Mouse (Mus musculus): ENCODE measurements around the gene Esyt2. TPM values are rescaled to one million over a fixed set of nuclear protein-coding genes. Genes with fewer than 3 reads are reported as not detected.
A peak's percentile ranks its signal among the peaks of the same experiment; 100 is the strongest.

Esyt2 gene
- total RNA-seq (2021) = 10 to 100 TPM; 61.2 to 73.0 TPM
- long read RNA-seq, experiment 1, full-length matches to known transcripts = 16 of 21 reads
- long read RNA-seq, experiment 1, partial matches to known transcripts = 1 of 21 reads
- long read RNA-seq, experiment 1, other reads (novel, unspliced or antisense) = 4 of 21 reads
- long read RNA-seq, experiment 2, full-length matches to known transcripts = 24 of 40 reads
- long read RNA-seq, experiment 2, partial matches to known transcripts = 2 of 40 reads
- long read RNA-seq, experiment 2, other reads (novel, unspliced or antisense) = 14 of 40 reads

- DNase-seq (ENCODE audit: low spot score in 2 of 2) = peak; percentile 100
- Histone ChIP-seq H3K27ac (peak within 1 kb of the TSS; percentile 97), H3K4me3 (peak within 1 kb of the TSS; percentile 97)
- peak; percentile 71 for TF ChIP-seq CTCF (conservative IDR thresholded peaks at IDR 0.05)
Measured at GRCm38 (mm10) chr12:116280653-116281364, at the start of gene Esyt2. TSS of gene Esyt2 (plus strand) at chr12:116281196.

GRCm38 (mm10) chr12:116231612-116232011 is 49.4 kb upstream of the Esyt2 start:
- TF ChIP-seq CTCF (conservative IDR thresholded peaks at IDR 0.05) = no peak
- Histone ChIP-seq H3K4me3 (no peak overlapping the region; the same call in 1 of the 2 replicates), H3K27ac (no peak overlapping the region)
- no peak for DNase-seq (ENCODE audit: low spot score in 2 of 2)

GRCm38 (mm10) chr12:116232061-116232460 is 48.9 kb upstream of the Esyt2 start:
- H3K4me3 ChIP-seq = no peak overlapping the region
- H3K27ac ChIP-seq = no peak overlapping the region
- no peak for DNase-seq (ENCODE audit: low spot score in 2 of 2)
- TF ChIP-seq CTCF (conservative IDR thresholded peaks at IDR 0.05) = no peak

GRCm38 (mm10) chr12:116235356-116235755 is 45.6 kb upstream of the Esyt2 start:
- DNase-seq (ENCODE audit: low spot score in 2 of 2) = no peak
- peak; percentile 56 for TF ChIP-seq CTCF (conservative IDR thresholded peaks at IDR 0.05)
- Histone ChIP-seq H3K27ac (no peak overlapping the region), H3K4me3 (no peak overlapping the region)

- Histone ChIP-seq H3K4me3 (no peak overlapping the region), H3K27ac (no peak overlapping the region)
- TF ChIP-seq CTCF (conservative IDR thresholded peaks at IDR 0.05) = no peak
- no peak for DNase-seq (ENCODE audit: low spot score in 2 of 2)
Measured at GRCm38 (mm10) chr12:116236658-116237057, 44.3 kb upstream of the Esyt2 start.

- no peak overlapping the region for H3K27ac ChIP-seq
- no peak for TF ChIP-seq CTCF (conservative IDR thresholded peaks at IDR 0.05)
- no peak overlapping the region for H3K4me3 ChIP-seq
- DNase-seq (ENCODE audit: low spot score in 2 of 2) = no peak
Measured at GRCm38 (mm10) chr12:116238370-116238769, 42.6 kb upstream of the Esyt2 start.

GRCm38 (mm10) chr12:116238803-116239202 is 42.2 kb upstream of the Esyt2 start:
- Histone ChIP-seq H3K27ac (no peak overlapping the region), H3K4me3 (no peak overlapping the region)
- DNase-seq (ENCODE audit: low spot score in 2 of 2) = no peak
- no peak for TF ChIP-seq CTCF (conservative IDR thresholded peaks at IDR 0.05)

GRCm38 (mm10) chr12:116244601-116245000 is 36.4 kb upstream of the Esyt2 start:
- DNase-seq (ENCODE audit: low spot score in 2 of 2) = peak in 1 of 2 experiments; percentile 16
- no peak overlapping the region for H3K27ac ChIP-seq
- TF ChIP-seq CTCF (conservative IDR thresholded peaks at IDR 0.05) = no peak
- no peak overlapping the region for H3K4me3 ChIP-seq

- TF ChIP-seq CTCF (conservative IDR thresholded peaks at IDR 0.05) = no peak
- no peak for DNase-seq (ENCODE audit: low spot score in 2 of 2)
- Histone ChIP-seq H3K4me3 (no peak overlapping the region), H3K27ac (no peak overlapping the region)
Measured at GRCm38 (mm10) chr12:116254652-116255051, 26.3 kb upstream of the Esyt2 start.

GRCm38 (mm10) chr12:116255636-116256035 is 25.4 kb upstream of the Esyt2 start:
- Histone ChIP-seq H3K27ac (no peak overlapping the region), H3K4me3 (no peak overlapping the region)
- DNase-seq (ENCODE audit: low spot score in 2 of 2) = no peak
- TF ChIP-seq CTCF (conservative IDR thresholded peaks at IDR 0.05) = no peak

GRCm38 (mm10) chr12:116258321-116258720 is 22.7 kb upstream of the Esyt2 start:
- TF ChIP-seq CTCF (conservative IDR thresholded peaks at IDR 0.05) = no peak
- DNase-seq (ENCODE audit: low spot score in 2 of 2) = no peak
- H3K4me3 ChIP-seq = no peak overlapping the region
- no peak overlapping the region for H3K27ac ChIP-seq

- TF ChIP-seq CTCF (conservative IDR thresholded peaks at IDR 0.05) = no peak; the same call in 1 of the 2 replicates
- Histone ChIP-seq H3K27ac (peak within 1 kb of the TSS; percentile 84), H3K4me3 (peak within 1 kb of the TSS; percentile 75)
- peak; percentile 88 to 91 for DNase-seq (ENCODE audit: low spot score in 2 of 2)
Measured at GRCm38 (mm10) chr12:116262555-116263341, 18.2 kb upstream of the Esyt2 start, which contains the start of gene Wdr60. TSS of gene Wdr60 (minus strand) at chr12:116263022.

GRCm38 (mm10) chr12:116264756-116265155 is 16.2 kb upstream of the Esyt2 start:
- H3K27ac ChIP-seq = no peak overlapping the region
- H3K4me3 ChIP-seq = no peak overlapping the region
- no peak for TF ChIP-seq CTCF (conservative IDR thresholded peaks at IDR 0.05)
- DNase-seq (ENCODE audit: low spot score in 2 of 2) = no peak
